Mouse (Mus musculus): ENCODE data around the gene Il1f6.

DNA sequence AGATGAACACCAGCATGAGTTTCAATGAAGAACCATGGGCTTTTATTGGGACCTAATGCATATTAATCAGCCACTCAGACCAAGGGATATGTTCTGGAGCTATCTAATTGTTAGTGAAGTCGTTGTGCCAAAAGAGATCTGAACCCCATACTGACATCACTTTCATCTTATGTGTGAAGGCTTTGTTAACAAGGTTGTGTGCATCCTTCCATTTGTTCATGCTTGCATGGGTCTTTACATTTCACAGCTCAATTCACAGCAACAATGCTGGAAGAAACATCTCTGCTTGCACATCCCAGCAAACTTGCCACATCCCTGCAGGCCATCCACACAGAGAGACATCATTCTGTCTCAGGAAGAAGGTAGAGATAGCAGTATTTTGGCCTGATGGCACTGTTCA is 59.9 kb downstream of the Il1f6 start:
- TF ChIP-seq POLR2A (IDR thresholded peaks at IDR 0.05; ENCODE audit: borderline replicate concordance, low read depth, low read length) = no peak
- TF ChIP-seq CTCF (IDR thresholded peaks at IDR 0.05; ENCODE audit: low read depth, low read length) = no peak
